Mouse (Mus musculus): Measurements from ENCODE around the gene Gm10282. TPM values are rescaled to one million over a fixed set of nuclear protein-coding genes. Genes with fewer than 3 reads are reported as not detected.

Gene Gm10282
- total RNA-seq (2023) = 16.9 TPM

DNA sequence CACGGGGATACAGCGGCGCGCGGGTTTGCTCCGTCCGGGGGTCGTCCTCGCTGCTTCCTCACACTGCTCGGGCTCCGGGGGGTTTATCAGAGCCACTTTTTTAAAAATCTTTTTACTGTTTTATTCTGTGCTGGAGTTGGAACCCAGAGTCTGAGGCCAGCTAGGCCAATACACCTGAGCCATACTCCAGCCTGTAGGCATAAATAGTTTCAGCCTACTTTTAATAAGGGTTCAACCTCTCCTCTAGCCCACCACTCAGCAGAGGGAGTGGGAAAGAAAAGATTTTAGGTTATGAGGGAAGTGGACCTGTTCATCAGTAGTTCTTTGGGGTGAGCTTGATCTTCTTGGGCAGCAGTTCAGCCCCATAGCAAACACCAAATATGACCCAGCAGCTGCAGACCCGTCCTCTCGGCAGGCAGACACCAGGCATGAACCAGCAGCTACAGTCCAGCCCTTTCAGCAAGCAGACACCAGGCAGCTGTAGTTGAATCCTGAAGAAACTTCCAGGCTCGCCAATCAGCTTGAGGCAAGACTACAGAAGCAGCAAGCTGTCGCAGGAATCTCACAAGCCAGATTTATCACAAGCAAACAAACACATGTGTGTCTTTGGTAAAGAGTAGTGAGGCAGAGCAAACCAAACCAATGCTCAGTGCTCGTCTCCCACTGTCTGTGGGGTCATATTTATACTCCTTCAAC lies at the start of gene Gm10282:
TSS of gene Gm10282 (minus strand) at position 51 of the 696 bp plus-strand sequence.

DNA sequence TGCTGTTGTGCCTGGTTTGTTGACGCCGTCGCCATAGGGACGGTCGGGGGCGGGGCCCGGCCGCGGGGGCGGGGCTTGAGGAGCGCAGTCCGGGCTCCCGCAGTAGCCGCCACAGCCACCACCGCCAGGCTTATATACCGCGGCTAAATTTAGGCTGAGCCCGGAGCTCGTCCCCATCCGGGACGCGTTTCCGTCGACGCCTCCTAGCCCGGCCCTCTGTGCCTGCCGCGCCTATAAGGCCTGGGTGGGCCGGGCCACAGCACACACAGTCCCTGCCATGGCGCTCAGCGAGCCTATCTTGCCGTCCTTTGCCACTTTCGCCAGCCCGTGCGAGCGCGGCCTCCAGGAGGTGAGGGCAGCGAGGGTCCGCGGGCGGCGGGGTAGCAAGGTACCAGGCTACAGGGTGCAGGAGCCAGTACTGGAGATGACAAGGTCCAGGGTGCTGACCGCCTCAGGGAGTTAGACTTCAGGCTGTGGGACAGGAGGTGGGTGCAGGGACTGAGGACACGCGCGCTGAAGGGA lies 13.8 kb upstream of the Gm10282 start, which contains the start of gene Klf2:
TSS of gene Klf2 (plus strand) at position 233 of the 522 bp plus-strand sequence.

Other genes with a start within 250 kb of the Gm10282 start
- gene Olfr373, start 222.1 kb downstream of the Gm10282 start, total RNA-seq (2023) = 0.21 TPM
- gene Olfr374, start 198.2 kb downstream of the Gm10282 start, total RNA-seq (2023) = 0.15 TPM
- gene Tpm4, start 170.3 kb downstream of the Gm10282 start, total RNA-seq (2023) = 154 TPM
- gene Rab8a, start 144.1 kb downstream of the Gm10282 start, total RNA-seq (2023) = 156 TPM
- 13.7 TPM for gene Hsh2d, start 115.6 kb downstream of the Gm10282 start, total RNA-seq (2023)
- gene Cib3, start 92.4 kb downstream of the Gm10282 start, total RNA-seq (2023) = not detected
- not detected for gene Gm11034, start 91.6 kb downstream of the Gm10282 start, total RNA-seq (2023)
- gene Fam32a, start 85.5 kb downstream of the Gm10282 start, total RNA-seq (2023) = 62.5 TPM
- 130 TPM for gene Ap1m1, start 65.2 kb downstream of the Gm10282 start, total RNA-seq (2023)
- 2,143 TPM for gene Klf2, start 13.8 kb upstream of the Gm10282 start, total RNA-seq (2023)
- gene Eps15l1, start 116.2 kb upstream of the Gm10282 start, total RNA-seq (2023) = 107 TPM
- gene Calr3, start 138.6 kb upstream of the Gm10282 start, total RNA-seq (2023) = not detected
- 4.3 TPM for gene 1700030K09Rik, start 138.6 kb upstream of the Gm10282 start, total RNA-seq (2023)
- gene Cherp, start 170.0 kb upstream of the Gm10282 start, total RNA-seq (2023) = 109 TPM
- 61.5 TPM for gene Slc35e1, start 187.4 kb upstream of the Gm10282 start, total RNA-seq (2023)
- 21.0 TPM for gene Med26, start 243.0 kb upstream of the Gm10282 start, total RNA-seq (2023)

All from CD4-positive naive resting alpha-beta T cell, adult 57 days (primary cell).